Mouse (Mus musculus) brain, embryonic 14.5 days (tissue): ENCODE measurements around the gene Cmtr1.

Experiments used
- CTCF ChIP-seq: fragments of 200-500 bp; IDR thresholded peaks from 2 replicates; pipeline ENCODE4 v1.5.1; 2012; ENCODE audit warnings: inconsistent platforms, mild to moderate bottlenecking, moderate library complexity, borderline replicate concordance; ENCODE audit not compliant: insufficient read depth, insufficient read length; ENCODE audit errors: extremely low read depth
- POLR2A ChIP-seq: fragments of 200-500 bp; IDR thresholded peaks from 2 replicates; pipeline ENCODE4 v1.6.1; 2012; ENCODE audit warnings: mild to moderate bottlenecking, inconsistent platforms, borderline replicate concordance; ENCODE audit not compliant: poor library complexity, insufficient read depth, insufficient read length, severe bottlenecking; ENCODE audit errors: extremely low read depth

- no peak for TF ChIP-seq POLR2A
- TF ChIP-seq CTCF, result no peak
Measured at GRCm38 (mm10) chr17:29732522-29732921, 72.1 kb downstream of the Cmtr1 start.
